Mouse (Mus musculus) myocyte (in vitro differentiated cells): ENCODE results near the gene Scn2a.

Source experiments
- E2F4 ChIP-seq: IDR thresholded peaks from one replicate; pipeline ENCODE4 v1.6.1; 2011; ENCODE audit warnings: mild to moderate bottlenecking, control low read depth, moderate library complexity; ENCODE audit not compliant: insufficient read depth
- MAX ChIP-seq: IDR thresholded peaks from one replicate; pipeline ENCODE4 v1.6.1; 2011; ENCODE audit warnings: low read depth, mild to moderate bottlenecking, control low read depth
- MYOD1 ChIP-seq, 3 experiments: IDR thresholded peaks; one replicate each; pipeline ENCODE4 v1.6.1; 2011; ENCODE audit warnings: control low read depth in 2 of 3, low read depth in 2 of 3, mild to moderate bottlenecking in 2 of 3, moderate library complexity in 1 of 3; ENCODE audit not compliant: insufficient read length in 2 of 3, control insufficient read depth in 1 of 3
- POLR2A ChIP-seq: IDR thresholded peaks from one replicate; pipeline ENCODE4 v1.6.1; 2011; ENCODE audit warnings: low read depth, mild to moderate bottlenecking, control low read depth, moderate library complexity; ENCODE audit not compliant: insufficient read length
- POLR2AphosphoS2 ChIP-seq: IDR thresholded peaks from one replicate; pipeline ENCODE4 v1.6.1; 2011; ENCODE audit warnings: low read depth, control low read depth; ENCODE audit not compliant: insufficient read length
- REST ChIP-seq: IDR thresholded peaks from one replicate; pipeline ENCODE4 v1.6.1; 2011; ENCODE audit warnings: mild to moderate bottlenecking, control low read depth, moderate library complexity; ENCODE audit not compliant: insufficient read depth, insufficient read length
- SRF ChIP-seq: IDR thresholded peaks from one replicate; pipeline ENCODE4 v1.6.1; 2011; ENCODE audit warnings: low read depth; ENCODE audit not compliant: control insufficient read depth, insufficient read length
- TCF3 ChIP-seq: IDR thresholded peaks from one replicate; pipeline ENCODE4 v1.6.1; 2011; ENCODE audit warnings: low read depth, control low read depth; ENCODE audit not compliant: insufficient read length

- TF ChIP-seq POLR2A = no peak
- no peak for TF ChIP-seq POLR2AphosphoS2
- no peak for TF ChIP-seq E2F4
- no peak for TF ChIP-seq SRF
- TF ChIP-seq REST = no peak
- no peak for TF ChIP-seq MYOD1 (IDR thresholded peaks at IDR 0.05; ENCODE audit: control insufficient read depth in 1 of 3, insufficient read length in 2 of 3, low read depth in 2 of 3)
- no peak for TF ChIP-seq TCF3
- no peak for TF ChIP-seq MAX
Observed at GRCm38 (mm10) chr2:65658430-65658829, 37.9 kb downstream of the Scn2a start.
